Mouse (Mus musculus): ENCODE results near the gene Zfp768.

- TF ChIP-seq CTCF (conservative IDR thresholded peaks at IDR 0.05; ENCODE audit: low read length) (no peak), POU5F1 (IDR thresholded peaks at IDR 0.05; ENCODE audit: borderline replicate concordance, low read length) (no peak)
Observed at GRCm38 (mm10) chr7:127391538-127391937, 46.1 kb upstream of the Zfp768 start.
